Mouse (Mus musculus) cerebellum, postnatal 25 days (tissue): ENCODE measurements at regions not wholly inside any gene's neighbourhood (a gene's known extent, or its start where the extent isn't known, plus 50 kb on each side); places are given as distances from the start of the nearest gene placed in this dataset.
"Not testable (repeated sequence)": the region's sequence is repeated elsewhere in the genome, so short reads cannot be mapped to it uniquely, and the experiment has no call there.

ENCODE experiments used
- DNase-seq, 2 experiments: peaks; one replicate each; pipeline ENCODE4 v3.0.0; 2021; ENCODE audit warnings: mixed read lengths in 2 of 2

GRCm38 (mm10) chr9:17987606-17988005, 304.3 kb upstream of the Chordc1 start:
- peak; percentile 6 to 55 for DNase-seq

- DNase-seq, result no peak
Observed at GRCm38 (mm10) chr9:18002557-18002956, 289.4 kb upstream of the Chordc1 start.

- no peak for DNase-seq
Observed at GRCm38 (mm10) chr9:18041346-18041745, 250.6 kb upstream of the Chordc1 start.

- DNase-seq, result not testable (repeated sequence)
Observed at GRCm38 (mm10) chr9:18042636-18043035, 249.3 kb upstream of the Chordc1 start.

- no peak for DNase-seq
Observed at GRCm38 (mm10) chr9:18076942-18077341, 215.0 kb upstream of the Chordc1 start.

GRCm38 (mm10) chr9:18078446-18078845, 213.5 kb upstream of the Chordc1 start:
- not testable (repeated sequence) for DNase-seq

- DNase-seq, result not testable (repeated sequence)
Observed at GRCm38 (mm10) chr9:18079120-18079519, 212.8 kb upstream of the Chordc1 start.
